Comparison of ENCODE assay signal across 9 mouse cellular contexts in the genomic region with DNA sequence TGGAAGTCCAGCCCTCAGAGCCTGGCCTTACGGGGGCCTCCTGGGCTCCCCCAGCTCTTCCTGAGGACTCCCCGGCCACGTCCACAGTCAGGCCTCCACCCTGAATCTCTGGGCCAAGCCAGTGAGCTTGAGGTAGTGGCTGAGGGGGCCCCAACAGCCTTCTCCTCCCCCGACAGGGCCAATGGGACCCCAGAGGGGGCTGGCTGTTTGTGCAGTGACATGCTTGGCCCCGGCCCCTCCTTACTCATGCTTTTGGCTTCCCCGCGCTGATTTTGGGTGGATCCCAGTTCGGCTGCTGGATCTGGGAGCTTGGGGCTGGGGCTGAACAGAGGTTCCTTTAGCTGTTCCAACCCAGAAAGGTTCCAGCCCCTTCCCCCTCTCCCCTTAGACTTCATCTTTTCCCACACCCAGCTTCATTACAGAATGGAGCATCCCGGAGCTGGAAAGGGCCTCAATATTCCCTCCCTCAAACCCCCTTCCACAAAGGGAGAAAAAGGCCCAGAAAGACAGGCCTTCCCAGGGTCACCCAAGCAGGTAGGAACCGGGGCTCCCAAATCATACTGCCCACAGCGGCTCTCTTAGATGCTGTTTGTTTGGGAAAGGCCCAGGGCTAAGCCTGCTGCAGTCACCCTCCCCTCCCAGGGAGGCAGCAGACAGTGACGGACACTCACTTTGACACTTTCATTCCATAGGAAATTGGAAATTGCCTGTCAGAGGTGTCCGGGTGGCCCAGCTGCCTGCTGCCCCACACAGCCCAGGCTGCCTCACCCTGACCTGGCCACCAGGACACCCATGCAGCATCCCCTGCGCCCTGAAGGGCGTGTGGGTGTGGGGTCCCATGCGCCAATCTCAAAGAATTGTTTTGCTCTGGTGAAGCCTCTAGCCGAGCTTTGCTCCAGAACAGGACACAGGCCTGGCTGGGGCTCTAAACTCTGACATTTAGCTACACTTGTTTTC.
DNase-seq lines count a peak whose midpoint lies in the region; ATAC-seq and TF ChIP-seq lines count a peak whose summit lies in the region.
"Had no signal": no experiment of that assay in that cellular context is flagged by ENCODE, and none has a peak within 500 bp of the region (broad histone marks: within the 10 kb centered on the region; RNA-seq: fewer than 3 reads in every experiment).

No protein-coding gene starts in this region.

- no peaks in the 10 kb centered on the region for H3K27me3 ChIP-seq in kidney, postnatal 0 days (ENCODE audit: insufficient read depth, low read length)
- no peaks in the 10 kb centered on the region for H3K27me3 ChIP-seq in embryonic facial prominence, embryonic 14.5 days (replicated peaks; ENCODE audit: control insufficient read depth, insufficient read depth, low read length)
- no peaks in the 10 kb centered on the region for H3K27me3 ChIP-seq in heart, embryonic 15.5 days
- H3K27me3 ChIP-seq: neural tube, embryonic 12.5 days had no signal

- ATAC-seq in kidney, postnatal 0 days (replicated peaks; ENCODE audit: low FRiP score, low read depth), result peak; percentile 59; the same call in 1 of the 2 replicates
- peak; percentile 57; the same call in 1 of the 2 replicates for ATAC-seq in embryonic facial prominence, embryonic 14.5 days (ENCODE audit: low read depth)
- ATAC-seq in heart, embryonic 15.5 days (replicated peaks; ENCODE audit: insufficient number of reproducible peaks, insufficient read depth, low FRiP score, low read depth), result 0 out of 2 replicates have a peak, but pooled peaks have one; percentile 22
- ATAC-seq in erythroid progenitor cell, adult 5-6 weeks (replicated peaks; ENCODE audit: low FRiP score, poor library complexity, severe bottlenecking), result no peak

- no peak for DNase-seq in kidney, postnatal 0 days (ENCODE audit: low spot score)
- no peak for DNase-seq in kidney, postnatal 36 days
- peak; percentile 65 for DNase-seq in embryonic facial prominence, embryonic 14.5 days (ENCODE audit: low spot score)
- DNase-seq in lung, postnatal 36 days, result peak; percentile 13
- no peak for DNase-seq in left cerebral cortex, adult 8-10 months (ENCODE audit: low spot score in 2 of 2)

- no peak overlapping the region for H3K27ac ChIP-seq in kidney, postnatal 0 days
- H3K27ac ChIP-seq in embryonic facial prominence, embryonic 14.5 days (replicated peaks; ENCODE audit: low read depth, low read length), result peak overlapping the region; percentile 53; the same call in 1 of the 2 replicates
- peak overlapping the region; percentile 18; the same call in 1 of the 2 replicates for H3K27ac ChIP-seq in heart, embryonic 15.5 days
- H3K27ac ChIP-seq: macrophage; neural tube, embryonic 12.5 days had no signal

- no peak overlapping the region for H3K9ac ChIP-seq in kidney, postnatal 0 days (ENCODE audit: low read depth, low read length)
- no peak overlapping the region for H3K9ac ChIP-seq in embryonic facial prominence, embryonic 14.5 days (ENCODE audit: low read depth, low read length)
- H3K9ac ChIP-seq in heart, embryonic 15.5 days, result no peak overlapping the region
- H3K9ac ChIP-seq: neural tube, embryonic 12.5 days had no signal

- WGBS in kidney, postnatal 0 days, result 62% methylated on average over 17 of the region's 17 CpGs
- WGBS in embryonic facial prominence, embryonic 14.5 days, result 60% methylated on average over 14 of the region's 17 CpGs
- 73% methylated on average over 17 of the region's 17 CpGs for WGBS in heart, embryonic 15.5 days

- H3K9me3 ChIP-seq in kidney, postnatal 0 days (replicated peaks; ENCODE audit: low read length), result no peaks in the 10 kb centered on the region
- no peaks in the 10 kb centered on the region for H3K9me3 ChIP-seq in embryonic facial prominence, embryonic 14.5 days (ENCODE audit: control insufficient read depth, low read length)
- H3K9me3 ChIP-seq in heart, embryonic 15.5 days (replicated peaks), result no peaks in the 10 kb centered on the region
- H3K9me3 ChIP-seq: neural tube, embryonic 12.5 days had no signal

- H3K36me3 ChIP-seq in kidney, postnatal 0 days (ENCODE audit: insufficient read depth, low read length), result no peaks in the 10 kb centered on the region
- no peaks in the 10 kb centered on the region for H3K36me3 ChIP-seq in embryonic facial prominence, embryonic 14.5 days (ENCODE audit: control insufficient read depth, insufficient read depth, low read length)
- H3K36me3 ChIP-seq in heart, embryonic 15.5 days, result no peaks in the 10 kb centered on the region
- H3K36me3 ChIP-seq: neural tube, embryonic 12.5 days had no signal

- no peak overlapping the region for H3K4me3 ChIP-seq in kidney, postnatal 0 days (replicated peaks; ENCODE audit: low read depth, low read length)
- no peak overlapping the region for H3K4me3 ChIP-seq in embryonic facial prominence, embryonic 14.5 days (ENCODE audit: low read depth, low read length)
- H3K4me3 ChIP-seq in heart, embryonic 15.5 days, result no peak overlapping the region
- H3K4me3 ChIP-seq: neural tube, embryonic 12.5 days had no signal

- TF ChIP-seq CTCF in kidney, postnatal 0 days (IDR thresholded peaks at IDR 0.05; ENCODE audit: low read depth), result no peak

- no peaks in the 10 kb centered on the region for H3K4me1 ChIP-seq in kidney, postnatal 0 days (replicated peaks; ENCODE audit: insufficient read depth, low read length)
- H3K4me1 ChIP-seq in embryonic facial prominence, embryonic 14.5 days (ENCODE audit: control insufficient read depth, insufficient read depth, low read length), result peaks cover 4% of the 10 kb centered on the region; the same call in 1 of the 2 replicates
- peaks cover 5% of the 10 kb centered on the region; the same call in 1 of the 2 replicates for H3K4me1 ChIP-seq in heart, embryonic 15.5 days (replicated peaks)
- H3K4me1 ChIP-seq: neural tube, embryonic 12.5 days had no signal

- H3K4me2 ChIP-seq in kidney, postnatal 0 days (ENCODE audit: low read length), result no peak overlapping the region
- H3K4me2 ChIP-seq in embryonic facial prominence, embryonic 14.5 days (ENCODE audit: low read depth, low read length), result no peak overlapping the region
- no peak overlapping the region for H3K4me2 ChIP-seq in heart, embryonic 15.5 days
- H3K4me2 ChIP-seq: neural tube, embryonic 12.5 days had no signal

Comparison
In these comparisons a context has a peak if more than half of its experiments do, and no peak if none do; other contexts are left out.
1. DNase-seq: peak in embryonic facial prominence, embryonic 14.5 days (single experiment) and lung, postnatal 36 days (single experiment); none in kidney, postnatal 0 days (single experiment), kidney, postnatal 36 days (0 of 2) and left cerebral cortex, adult 8-10 months (0 of 2).